ENCODE assay signal across 23 mouse cellular contexts in genomic region chr17:84787477-84787876, GRCm38 (mm10). TPM values are rescaled to one million over a fixed set of nuclear protein-coding genes. Genes with fewer than 3 reads are reported as not detected.
DNase-seq lines count a peak whose midpoint lies in the region; ATAC-seq and TF ChIP-seq lines count a peak whose summit lies in the region.
"Had no signal": no experiment of that assay in that cellular context is flagged by ENCODE, and none has a peak within 500 bp of the region (broad histone marks: within the 10 kb centered on the region; RNA-seq: fewer than 3 reads in every experiment).

No protein-coding gene starts in this region.

- peak overlapping the region; percentile 89; the same call in 1 of the 2 replicates for H3K4me2 ChIP-seq in liver, embryonic 13.5 days
- H3K4me2 ChIP-seq in forebrain, postnatal 0 days (ENCODE audit: low read depth) = no peak overlapping the region
- H3K4me2 ChIP-seq: embryonic facial prominence, embryonic 12.5 days; forebrain, embryonic 15.5 days; heart, embryonic 11.5 days; heart, embryonic 15.5 days; hindbrain, embryonic 14.5 days had no signal

- H3K9me3 ChIP-seq in liver, embryonic 13.5 days (replicated peaks) = no peaks in the 10 kb centered on the region
- no peaks in the 10 kb centered on the region for H3K9me3 ChIP-seq in forebrain, postnatal 0 days (ENCODE audit: low read length)
- H3K9me3 ChIP-seq: embryonic facial prominence, embryonic 12.5 days; forebrain, embryonic 15.5 days; G1E; heart, embryonic 15.5 days; hindbrain, embryonic 10.5 days had no signal

- H3K27me3 ChIP-seq in liver, embryonic 13.5 days = no peaks in the 10 kb centered on the region
- H3K27me3 ChIP-seq in forebrain, postnatal 0 days (ENCODE audit: insufficient read depth, low read length) = no peaks in the 10 kb centered on the region
- H3K27me3 ChIP-seq: embryonic facial prominence, embryonic 12.5 days; forebrain, embryonic 15.5 days; heart, embryonic 15.5 days had no signal

- DNase-seq in heart, adult 11 months = peak; percentile 84
- no peak for DNase-seq in heart, adult 8-10 months (ENCODE audit: low spot score)
- DNase-seq in layer of hippocampus, adult 9-11 months = peak; percentile 45
- no peak for DNase-seq in layer of hippocampus, adult 9-10 months (ENCODE audit: low spot score)
- no peak for DNase-seq in liver, embryonic 13.5 days
- DNase-seq in thymus, postnatal 4 days = no peak
- DNase-seq in forebrain, postnatal 0 days = no peak
- DNase-seq: adrenal gland, adult 8-10 months; adrenal gland, postnatal 36 days; B cell, adult 2 months; cerebellum, adult 2 months; cerebellum, postnatal 10 days; embryo, embryonic 11 days; gastrocnemius, postnatal 10 days; heart, postnatal 14 days had no signal

- ATAC-seq in liver, embryonic 13.5 days (ENCODE audit: low read depth) = no peak
- no peak for ATAC-seq in forebrain, postnatal 0 days
- ATAC-seq: CD4-positive, CD25-positive, alpha-beta regulatory T cell, adult 4 months; forebrain, embryonic 15.5 days had no signal

- H3K4me1 ChIP-seq in liver, embryonic 13.5 days (replicated peaks) = peaks cover 57% of the 10 kb centered on the region
- peaks cover 17% of the 10 kb centered on the region for H3K4me1 ChIP-seq in forebrain, postnatal 0 days (ENCODE audit: insufficient read depth)

- peaks cover 47% of the 10 kb centered on the region for H3K36me3 ChIP-seq in liver, embryonic 13.5 days
- H3K36me3 ChIP-seq in forebrain, postnatal 0 days (ENCODE audit: insufficient read depth) = 0 out of 2 replicates have a peak, but pooled peaks cover 8% of the 10 kb centered on the region
- H3K36me3 ChIP-seq: forebrain, embryonic 15.5 days; heart, embryonic 15.5 days had no signal

- H3K27ac ChIP-seq in liver, embryonic 13.5 days = 0 out of 2 replicates have a peak overlapping the region, but pooled peaks have one; percentile 26
- no peak overlapping the region for H3K27ac ChIP-seq in forebrain, postnatal 0 days (ENCODE audit: low read depth, low read length)
- H3K27ac ChIP-seq: embryonic facial prominence, embryonic 12.5 days; forebrain, embryonic 15.5 days; heart, embryonic 15.5 days; hindbrain, embryonic 10.5 days; hindbrain, embryonic 14.5 days had no signal

- no peak overlapping the region for H3K9ac ChIP-seq in liver, embryonic 13.5 days
- no peak overlapping the region for H3K9ac ChIP-seq in forebrain, postnatal 0 days
- H3K9ac ChIP-seq: embryonic facial prominence, embryonic 12.5 days; forebrain, embryonic 15.5 days; heart, embryonic 15.5 days; hindbrain, embryonic 14.5 days had no signal

- no peak overlapping the region for H3K4me3 ChIP-seq in liver, embryonic 13.5 days (replicated peaks)
- no peak overlapping the region for H3K4me3 ChIP-seq in forebrain, postnatal 0 days (ENCODE audit: low read depth, low read length)
- H3K4me3 ChIP-seq: embryonic facial prominence, embryonic 12.5 days; forebrain, embryonic 15.5 days; heart, embryonic 15.5 days; hindbrain, embryonic 10.5 days had no signal

- no peak for TF ChIP-seq CTCF in forebrain, postnatal 0 days (IDR thresholded peaks at IDR 0.05; ENCODE audit: low read depth)

- 76% methylated on average over 11 of the region's 11 CpGs for WGBS in liver, embryonic 13.5 days (ENCODE audit: insufficient replicate concordance)
- 86% methylated on average over 11 of the region's 11 CpGs for WGBS in forebrain, postnatal 0 days

RNA-seq across cellular contexts. Expression of gene Lrpprc, which starts 3.1 kb away (rescaled TPM):
- 100 to 1,000 TPM; 129 to 143 (median 135) TPM for total RNA-seq in heart, adult 8-10 months (2022)
- 42.1 and 52.3 TPM in 2 replicates for polyA plus RNA-seq in liver, embryonic 13.5 days (2015; fragmentation: Nextera tagmentation; extraction: Ambion mirVana)
- 66.9 and 76.7 TPM in 2 replicates for total RNA-seq in forebrain, postnatal 0 days (2014; rRNA removed)
- 25.7 and 36.7 TPM in 2 replicates for polyA plus RNA-seq in forebrain, postnatal 0 days (2015; fragmentation: Nextera tagmentation; extraction: Ambion mirVana)

Comparison
In these comparisons a context has a peak if more than half of its experiments do, and no peak if none do; other contexts are left out.
1. DNase-seq: peak in heart, adult 11 months (single experiment) and layer of hippocampus, adult 9-11 months (single experiment); none in heart, adult 8-10 months (single experiment), layer of hippocampus, adult 9-10 months (single experiment), liver, embryonic 13.5 days (single experiment), thymus, postnatal 4 days (single experiment) and forebrain, postnatal 0 days (single experiment).